Mouse (Mus musculus): ENCODE results near the gene Olfr1148. TPM values are rescaled to one million over a fixed set of nuclear protein-coding genes. Genes with fewer than 3 reads are reported as not detected.

The Olfr1148 gene
- polyA plus RNA-seq, 1 experiment = not detected

Other genes starting within 250 kb of the Olfr1148 start
- not detected for gene Olfr1130, start 224.3 kb upstream of the Olfr1148 start, polyA plus RNA-seq (2012; fragmentation: generic; extraction: Trizol)
- not detected for gene Olfr1131, start 203.4 kb upstream of the Olfr1148 start, polyA plus RNA-seq (2012; fragmentation: generic; extraction: Trizol)
- gene Olfr1132, start 193.0 kb upstream of the Olfr1148 start, polyA plus RNA-seq (2012; fragmentation: generic; extraction: Trizol) = not detected
- gene Olfr1133, start 183.2 kb upstream of the Olfr1148 start, polyA plus RNA-seq (2012; fragmentation: generic; extraction: Trizol) = not detected
- gene Olfr1134, start 172.1 kb upstream of the Olfr1148 start, polyA plus RNA-seq (2012; fragmentation: generic; extraction: Trizol) = not detected
- not detected for gene Olfr1135, start 156.9 kb upstream of the Olfr1148 start, polyA plus RNA-seq (2012; fragmentation: generic; extraction: Trizol)
- gene Olfr1136, start 136.6 kb upstream of the Olfr1148 start, polyA plus RNA-seq (2012; fragmentation: generic; extraction: Trizol) = not detected
- not detected for gene Olfr1137, start 117.4 kb upstream of the Olfr1148 start, polyA plus RNA-seq (2012; fragmentation: generic; extraction: Trizol)
- not detected for gene Olfr1138, start 90.6 kb upstream of the Olfr1148 start, polyA plus RNA-seq (2012; fragmentation: generic; extraction: Trizol)
- gene Olfr1140, start 86.8 kb upstream of the Olfr1148 start, polyA plus RNA-seq (2012; fragmentation: generic; extraction: Trizol) = not detected
- gene Olfr1141, start 76.5 kb upstream of the Olfr1148 start, polyA plus RNA-seq (2012; fragmentation: generic; extraction: Trizol) = not detected
- not detected for gene Olfr152, start 51.0 kb upstream of the Olfr1148 start, polyA plus RNA-seq (2012; fragmentation: generic; extraction: Trizol)
- gene Olfr1143, start 29.9 kb upstream of the Olfr1148 start, polyA plus RNA-seq (2012; fragmentation: generic; extraction: Trizol) = not detected
- not detected for gene Olfr1145, start 20.7 kb upstream of the Olfr1148 start, polyA plus RNA-seq (2012; fragmentation: generic; extraction: Trizol)
- not detected for gene Olfr1150-ps1, start 13.5 kb downstream of the Olfr1148 start, polyA plus RNA-seq (2012; fragmentation: generic; extraction: Trizol)
- not detected for gene Olfr1151, start 25.3 kb downstream of the Olfr1148 start, polyA plus RNA-seq (2012; fragmentation: generic; extraction: Trizol)
- not detected for gene Olfr1152, start 36.0 kb downstream of the Olfr1148 start, polyA plus RNA-seq (2012; fragmentation: generic; extraction: Trizol)
- not detected for gene Olfr1153, start 64.4 kb downstream of the Olfr1148 start, polyA plus RNA-seq (2012; fragmentation: generic; extraction: Trizol)
- not detected for gene Olfr1154, start 74.6 kb downstream of the Olfr1148 start, polyA plus RNA-seq (2012; fragmentation: generic; extraction: Trizol)
- gene Olfr1155, start 114.6 kb downstream of the Olfr1148 start, polyA plus RNA-seq (2012; fragmentation: generic; extraction: Trizol) = not detected
- gene Olfr1156, start 122.6 kb downstream of the Olfr1148 start, polyA plus RNA-seq (2012; fragmentation: generic; extraction: Trizol) = not detected
- gene Olfr1157, start 137.8 kb downstream of the Olfr1148 start, polyA plus RNA-seq (2012; fragmentation: generic; extraction: Trizol) = not detected
- not detected for gene Olfr74, start 144.1 kb downstream of the Olfr1148 start, polyA plus RNA-seq (2012; fragmentation: generic; extraction: Trizol)
- not detected for gene Olfr1158, start 159.6 kb downstream of the Olfr1148 start, polyA plus RNA-seq (2012; fragmentation: generic; extraction: Trizol)
- not detected for gene Olfr1160, start 177.7 kb downstream of the Olfr1148 start, polyA plus RNA-seq (2012; fragmentation: generic; extraction: Trizol)
- gene Olfr1161, start 192.2 kb downstream of the Olfr1148 start, polyA plus RNA-seq (2012; fragmentation: generic; extraction: Trizol) = not detected
- not detected for gene Olfr73, start 207.2 kb downstream of the Olfr1148 start, polyA plus RNA-seq (2012; fragmentation: generic; extraction: Trizol)
- not detected for gene Olfr1162, start 220.6 kb downstream of the Olfr1148 start, polyA plus RNA-seq (2012; fragmentation: generic; extraction: Trizol)
- not detected for gene Olfr1163, start 241.3 kb downstream of the Olfr1148 start, polyA plus RNA-seq (2012; fragmentation: generic; extraction: Trizol)

All from C2C12 (cell line).